Mouse (Mus musculus): ENCODE measurements around the gene Grm8.

DNA sequence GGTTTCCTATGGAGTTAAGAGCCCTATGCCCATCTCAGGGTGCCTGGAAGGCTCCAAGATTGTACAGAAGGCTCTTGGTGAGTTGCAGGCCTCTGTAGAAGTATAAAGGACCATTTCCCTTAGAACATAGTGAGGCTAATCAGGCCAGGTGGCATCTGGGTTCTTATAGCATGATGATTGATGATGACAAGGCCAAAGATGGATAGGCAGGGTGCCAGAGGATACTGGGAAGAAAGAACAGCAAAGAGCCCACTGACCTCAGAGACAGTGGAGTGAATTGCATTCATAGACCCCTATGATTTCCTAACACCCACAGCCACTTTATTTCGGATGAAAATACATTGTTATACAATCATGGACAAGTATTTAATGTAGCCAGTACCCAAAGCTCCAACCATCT, 242.1 kb downstream of the Grm8 start:
- TF ChIP-seq CTCF (IDR thresholded peaks at IDR 0.05; ENCODE audit: low read depth) (no peak), EP300 (IDR thresholded peaks at IDR 0.05; ENCODE audit: low read depth) (no peak)
